Mouse (Mus musculus) forebrain, embryonic 14.5 days (tissue): ENCODE results near the gene Ddc. TPM values are rescaled to one million over a fixed set of nuclear protein-coding genes. Genes with fewer than 3 reads are reported as not detected.

Source experiments
- ATAC-seq: fragments of 200-750 bp; cut with Nextera tagmentation; 2 replicates; pipeline ENCODE4 v1.8.0; 2017; ENCODE audit warnings: mild to moderate bottlenecking, moderate library complexity
- DNase-seq: peaks from one replicate; pipeline ENCODE4 v3.0.0-alpha.2; 2015; ENCODE audit warnings: low spot score
- H3K27ac ChIP-seq: fragments of 300-500 bp; sonication (generic); 2 replicates; pipeline ENCODE4 v1.5.1; 2014; ENCODE audit warnings: low read depth, mild to moderate bottlenecking, control low read depth, low read length, moderate library complexity
- H3K27me3 ChIP-seq: fragments of 300-500 bp; sonication (generic); replicated peaks from 2 replicates; pipeline ENCODE4 v1.6.1; 2014; ENCODE audit warnings: low read length, control low read depth, mixed read lengths; ENCODE audit not compliant: control insufficient read depth, insufficient read depth
- H3K36me3 ChIP-seq: fragments of 300-500 bp; sonication (generic); 2 replicates; pipeline ENCODE4 v1.6.1; 2014; ENCODE audit warnings: low read length, control low read depth; ENCODE audit not compliant: control insufficient read depth, insufficient read depth
- H3K4me1 ChIP-seq: fragments of 300-500 bp; sonication (generic); 2 replicates; pipeline ENCODE4 v1.6.1; 2014; ENCODE audit warnings: antibody characterized with exemption, low read length, control low read depth; ENCODE audit not compliant: control insufficient read depth, insufficient read depth
- H3K4me2 ChIP-seq: fragments of 300-500 bp; sonication (generic); 2 replicates; pipeline ENCODE4 v1.6.1; 2014; ENCODE audit warnings: mild to moderate bottlenecking, control low read depth, low read length
- H3K4me3 ChIP-seq: fragments of 300-500 bp; sonication (generic); 2 replicates; pipeline ENCODE4 v1.5.1; 2014; ENCODE audit warnings: low read depth, low read length, control low read depth
- H3K9ac ChIP-seq: fragments of 300-500 bp; sonication (generic); 2 replicates; pipeline ENCODE4 v1.6.1; 2014; ENCODE audit warnings: mild to moderate bottlenecking, low read length, control low read depth, moderate library complexity
- H3K9me3 ChIP-seq: fragments of 300-500 bp; sonication (generic); replicated peaks from 2 replicates; pipeline ENCODE4 v1.6.1; 2016; ENCODE audit warnings: low read length, control low read depth, mixed read lengths; ENCODE audit not compliant: control insufficient read depth
- WGBS: fragments of 180-500 bp; shearing (Covaris S2); extraction: QIAGEN DNeasy Blood & Tissue Kit; methylation state at CpG from one replicate; pipeline ENCODE4 v1.1.7; 2014; 5-methylcytosine and 5-hydroxymethylcytosine counted together
- polyA plus RNA-seq: library from polyadenylated mRNA; unstranded; fragments of >200 nt; fragmentation: Nextera tagmentation; extraction: Ambion mirVana; gene quantifications from 2 replicates; pipeline ENCODE4 v1.2.1, GENCODE M21; 2014

Ddc gene
- polyA plus RNA-seq, 1 experiment from 2014 or later, result 7.3 TPM

- WGBS, result 92% methylated on average over 4 of the region's 4 CpGs
- H3K9me3 ChIP-seq, result no peaks in the 10 kb centered on the region
- H3K36me3 ChIP-seq, result peaks cover 26% of the 10 kb centered on the region
- DNase-seq (no peak), ATAC-seq (no peak)
- H3K9ac ChIP-seq, result no peak overlapping the region
- no peak overlapping the region for H3K4me3 ChIP-seq
- H3K4me1 ChIP-seq, result peaks cover 7% of the 10 kb centered on the region; the same call in 1 of the 2 replicates
- H3K27me3 ChIP-seq, result no peaks in the 10 kb centered on the region
- H3K27ac ChIP-seq, result no peak overlapping the region
- H3K4me2 ChIP-seq, result no peak overlapping the region
Observed at GRCm38 (mm10) chr11:11805951-11806350, 92.0 kb downstream of the Ddc start.

GRCm38 (mm10) chr11:11804421-11804820, 93.5 kb downstream of the Ddc start:
- 0 out of 2 replicates have a peak, but pooled peaks cover 3% of the 10 kb centered on the region for H3K4me1 ChIP-seq
- H3K9ac ChIP-seq, result no peak overlapping the region
- DNase-seq (no peak), ATAC-seq (no peak)
- H3K4me3 ChIP-seq, result no peak overlapping the region
- 81% methylated on average over 5 of the region's 5 CpGs for WGBS
- H3K4me2 ChIP-seq, result no peak overlapping the region
- peaks cover 31% of the 10 kb centered on the region for H3K36me3 ChIP-seq
- H3K27me3 ChIP-seq, result no peaks in the 10 kb centered on the region
- H3K27ac ChIP-seq, result no peak overlapping the region
- H3K9me3 ChIP-seq, result no peaks in the 10 kb centered on the region

- H3K27me3 ChIP-seq, result no peaks in the 10 kb centered on the region
- no peak overlapping the region for H3K27ac ChIP-seq
- no peak overlapping the region for H3K4me2 ChIP-seq
- WGBS, result 96% methylated on average over 9 of the region's 9 CpGs
- no peaks in the 10 kb centered on the region for H3K4me1 ChIP-seq
- H3K9ac ChIP-seq, result no peak overlapping the region
- peaks cover 39% of the 10 kb centered on the region for H3K36me3 ChIP-seq
- no peak overlapping the region for H3K4me3 ChIP-seq
- H3K9me3 ChIP-seq, result no peaks in the 10 kb centered on the region
- ATAC-seq, result no peak
- DNase-seq, result no peak
Observed at GRCm38 (mm10) chr11:11801067-11801466, 96.9 kb downstream of the Ddc start.

- H3K4me1 ChIP-seq, result no peaks in the 10 kb centered on the region
- no peak for ATAC-seq
- no peaks in the 10 kb centered on the region for H3K9me3 ChIP-seq
- H3K36me3 ChIP-seq, result peaks cover 37% of the 10 kb centered on the region
- H3K27ac ChIP-seq, result no peak overlapping the region
- WGBS, result 96% methylated on average over 3 of the region's 3 CpGs
- no peak overlapping the region for H3K4me2 ChIP-seq
- no peak overlapping the region for H3K4me3 ChIP-seq
- DNase-seq, result no peak
- H3K9ac ChIP-seq, result no peak overlapping the region
- no peaks in the 10 kb centered on the region for H3K27me3 ChIP-seq
Observed at GRCm38 (mm10) chr11:11800304-11800703, 97.6 kb downstream of the Ddc start.

GRCm38 (mm10) chr11:11798690-11799089, 99.3 kb downstream of the Ddc start:
- Histone ChIP-seq H3K4me1 (no peaks in the 10 kb centered on the region), H3K4me3 (no peak overlapping the region), H3K9ac (no peak overlapping the region), H3K9me3 (no peaks in the 10 kb centered on the region), H3K36me3 (peaks cover 37% of the 10 kb centered on the region), H3K27ac (no peak overlapping the region), H3K4me2 (no peak overlapping the region), H3K27me3 (no peaks in the 10 kb centered on the region)
- WGBS, result 97% methylated on average over 1 of the region's 1 CpGs
- DNase-seq (no peak), ATAC-seq (no peak)

- no peak overlapping the region for H3K9ac ChIP-seq
- no peaks in the 10 kb centered on the region for H3K4me1 ChIP-seq
- no peaks in the 10 kb centered on the region for H3K9me3 ChIP-seq
- no peak overlapping the region for H3K4me3 ChIP-seq
- 93% methylated on average over 1 of the region's 1 CpGs for WGBS
- H3K27me3 ChIP-seq, result no peaks in the 10 kb centered on the region
- H3K4me2 ChIP-seq, result no peak overlapping the region
- ATAC-seq (no peak), DNase-seq (no peak)
- H3K27ac ChIP-seq, result no peak overlapping the region
- H3K36me3 ChIP-seq, result peaks cover 8% of the 10 kb centered on the region; the same call in 1 of the 2 replicates
Observed at GRCm38 (mm10) chr11:11794626-11795025, 103.3 kb downstream of the Ddc start.

GRCm38 (mm10) chr11:11788521-11788974, 109.4 kb downstream of the Ddc start:
- under 1% methylated on average over 8 of the region's 8 CpGs for WGBS
- no peak overlapping the region for H3K9ac ChIP-seq
- DNase-seq (peak; percentile 88), ATAC-seq (peak; percentile 95)
- no peaks in the 10 kb centered on the region for H3K4me1 ChIP-seq
- H3K4me3 ChIP-seq, result no peak overlapping the region
- 0 out of 2 replicates have a peak overlapping the region, but pooled peaks have one; percentile 28 for H3K4me2 ChIP-seq
- H3K27me3 ChIP-seq, result no peaks in the 10 kb centered on the region
- H3K36me3 ChIP-seq, result no peaks in the 10 kb centered on the region
- H3K9me3 ChIP-seq, result no peaks in the 10 kb centered on the region
- H3K27ac ChIP-seq, result no peak overlapping the region

- WGBS, result 72% methylated on average over 6 of the region's 6 CpGs
- H3K4me2 ChIP-seq, result no peak overlapping the region
- ATAC-seq (no peak), DNase-seq (no peak)
- H3K27me3 ChIP-seq, result no peaks in the 10 kb centered on the region
- no peak overlapping the region for H3K4me3 ChIP-seq
- H3K27ac ChIP-seq, result no peak overlapping the region
- no peaks in the 10 kb centered on the region for H3K9me3 ChIP-seq
- no peak overlapping the region for H3K9ac ChIP-seq
- no peaks in the 10 kb centered on the region for H3K4me1 ChIP-seq
- H3K36me3 ChIP-seq, result no peaks in the 10 kb centered on the region
Observed at GRCm38 (mm10) chr11:11785457-11785856, 112.5 kb downstream of the Ddc start.

- Histone ChIP-seq H3K27me3 (no peaks in the 10 kb centered on the region), H3K36me3 (no peaks in the 10 kb centered on the region), H3K4me3 (no peak overlapping the region), H3K9ac (no peak overlapping the region), H3K4me1 (no peaks in the 10 kb centered on the region), H3K4me2 (no peak overlapping the region), H3K9me3 (no peaks in the 10 kb centered on the region), H3K27ac (no peak overlapping the region)
- WGBS, result 81% methylated on average over 8 of the region's 8 CpGs
- ATAC-seq, result no peak
- DNase-seq, result no peak
Observed at GRCm38 (mm10) chr11:11781728-11782127, 116.2 kb downstream of the Ddc start.
